Mouse (Mus musculus) activated CD4-positive, CD25-positive, alpha-beta regulatory T cell (primary cell): ENCODE results near the gene Gm38655. TPM values are rescaled to one million over a fixed set of nuclear protein-coding genes. Genes with fewer than 3 reads are reported as not detected.

Experiments used
- polyA plus RNA-seq, 2 experiments: library from polyadenylated mRNA; unstranded; fragments of 100-300 nt; shearing (Covaris generic); gene quantifications; one replicate each; pipeline ENCODE4 v1.2.1; 2017

The Gm38655 gene
- polyA plus RNA-seq: not detected

DNA sequence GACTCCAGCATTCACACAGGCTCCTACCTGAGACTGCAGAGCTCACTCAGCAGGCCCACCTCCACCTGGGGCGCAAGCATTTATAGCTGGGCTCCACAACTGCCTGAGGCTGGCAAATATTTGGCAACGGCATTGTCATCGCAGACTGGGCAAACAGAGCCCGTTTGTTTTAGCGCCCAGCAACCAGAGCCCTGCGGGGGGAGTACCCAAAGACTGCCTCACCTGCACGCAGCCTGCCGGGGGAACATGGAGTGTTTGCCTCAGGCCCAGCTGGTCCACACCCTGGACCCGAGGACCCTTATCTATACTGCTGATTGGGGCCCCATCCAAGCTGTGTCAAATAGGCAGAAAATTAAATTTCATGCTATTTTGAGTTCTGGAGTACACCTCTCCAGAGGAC, at the start of gene Gm38655:
TSS of gene Gm38655 (minus strand) at position 61 of the 400 bp plus-strand sequence.

DNA sequence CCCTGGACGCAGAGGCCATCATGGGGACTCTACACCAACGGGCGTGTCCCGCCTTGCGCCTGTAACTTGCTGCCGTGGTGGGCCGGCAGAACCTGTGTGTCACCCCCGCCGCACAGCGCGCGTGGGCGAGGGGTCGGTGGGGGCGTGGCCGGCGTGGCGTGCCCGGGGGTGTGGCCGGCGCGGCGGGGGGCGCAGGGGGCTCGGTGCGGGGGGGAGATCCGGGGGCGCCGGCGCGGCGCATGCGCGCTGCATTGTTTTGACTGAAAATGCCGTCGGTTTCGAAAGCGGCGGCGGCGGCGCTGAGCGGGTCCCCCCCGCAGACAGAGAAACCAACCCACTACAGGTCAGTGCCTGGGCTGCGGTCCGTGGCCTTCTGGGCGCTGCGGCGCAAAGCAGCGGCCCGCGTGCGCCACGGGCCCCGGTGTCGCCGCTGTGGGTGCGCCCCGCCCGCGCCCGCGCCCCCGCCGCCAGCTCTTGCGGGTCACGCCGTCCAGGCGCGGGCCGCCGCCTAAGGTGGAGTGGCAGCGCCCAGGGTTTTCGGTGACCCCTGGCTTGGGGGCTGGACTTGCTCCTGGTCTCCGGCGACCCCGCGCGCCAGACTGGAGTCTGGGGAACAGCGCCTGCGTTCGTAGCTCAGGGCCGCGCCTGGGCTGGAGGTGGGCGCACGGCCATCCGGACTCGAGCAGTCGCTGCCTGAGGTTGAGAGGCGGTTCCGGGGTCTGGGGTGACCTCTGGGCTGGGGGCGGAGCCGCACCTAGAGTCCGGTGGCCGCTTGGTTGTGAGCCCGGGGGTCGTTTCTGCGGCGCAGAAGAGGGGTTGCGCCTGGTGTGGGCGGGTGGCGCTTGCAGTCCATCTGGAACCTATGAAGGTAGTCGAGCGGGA, 13.1 kb upstream of the Gm38655 start, which contains the start of gene Unkl:
TSS of gene Unkl (plus strand) at position 248 of the 882 bp plus-strand sequence.

DNA sequence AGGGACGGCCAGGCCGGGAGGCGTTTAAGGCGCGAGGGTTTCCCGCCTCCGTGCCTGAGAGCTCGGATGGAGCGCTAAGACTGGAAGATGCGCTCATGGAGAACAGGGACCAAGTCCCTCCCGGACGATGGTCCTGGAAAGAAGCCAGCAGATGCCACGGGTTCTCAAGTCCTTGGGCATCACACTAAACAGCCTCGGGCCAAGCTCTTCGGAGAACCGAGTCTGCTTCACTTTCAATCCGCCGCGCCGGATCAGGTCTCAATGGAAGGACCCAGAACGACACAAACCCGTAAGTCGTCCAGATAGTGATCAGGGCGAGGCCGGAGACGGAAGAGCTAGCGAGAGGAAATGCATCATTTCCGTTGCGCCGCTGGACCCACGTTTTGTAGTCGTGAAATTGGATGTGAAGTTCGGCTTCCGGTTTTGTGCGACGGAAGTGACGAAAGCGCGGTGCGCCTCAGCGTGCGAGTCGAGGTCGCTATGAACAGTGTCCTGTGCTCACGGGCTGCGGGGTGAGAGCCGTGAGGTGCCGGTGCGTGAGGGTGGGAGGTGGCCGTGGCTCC, 8.9 kb upstream of the Gm38655 start, which contains the start of gene BC003965:
TSS of gene BC003965 (plus strand) at position 426 of the 563 bp plus-strand sequence.

DNA sequence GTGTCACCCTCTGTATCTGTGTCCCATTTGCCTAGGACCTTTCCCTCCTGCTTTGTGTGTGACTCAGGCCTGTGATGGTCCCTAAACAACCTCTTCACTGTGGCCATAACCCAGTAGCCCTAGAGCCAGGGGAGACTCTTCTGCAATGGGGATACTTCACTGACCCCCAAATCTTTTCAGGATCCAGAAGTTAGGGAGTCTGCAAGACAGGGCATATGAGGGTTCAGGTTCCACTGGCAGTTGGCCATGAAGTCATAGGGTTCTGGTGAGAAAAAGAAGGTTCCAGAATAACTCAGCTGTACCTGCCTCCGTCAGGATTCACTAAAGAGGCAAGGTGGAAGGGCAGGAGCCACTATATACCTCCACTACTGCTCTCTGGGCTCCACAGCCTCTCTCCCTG, 13.1 kb downstream of the Gm38655 start, which contains the start of gene Ccdc154:
TSS of gene Ccdc154 (plus strand) at position 301 of the 400 bp plus-strand sequence.

DNA sequence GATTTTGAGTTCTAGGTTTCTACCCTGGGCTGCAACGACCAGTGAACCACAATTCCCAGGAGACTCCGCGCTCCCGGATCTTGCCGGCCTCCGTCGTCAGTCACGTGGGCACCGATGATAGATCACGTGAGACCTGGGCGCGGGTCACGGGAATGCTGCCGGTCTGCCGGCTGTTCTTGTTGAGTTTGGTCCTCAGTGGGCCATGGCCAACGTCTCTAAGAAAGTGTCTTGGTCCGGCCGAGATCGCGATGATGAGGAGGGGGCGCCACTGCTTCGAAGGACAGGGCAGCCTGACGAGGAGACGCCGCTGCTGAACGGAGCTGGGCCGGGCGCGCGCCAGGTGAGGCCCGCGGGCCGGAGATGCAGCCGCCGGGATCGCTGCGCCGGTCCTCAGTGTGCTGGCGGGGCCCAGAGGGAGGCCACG, 42.0 kb downstream of the Gm38655 start, which contains the start of gene Clcn7:
TSS of gene Clcn7 (plus strand) at position 117 of the 424 bp plus-strand sequence.

Other genes with a start within 250 kb of the Gm38655 start
- gene Mapk8ip3, start 238.5 kb downstream of the Gm38655 start, polyA plus RNA-seq: 10 to 100 TPM; 30.5 to 33.8 TPM
- 10 to 100 TPM; 29.2 to 35.8 TPM for gene Jpt2, start 214.8 kb downstream of the Gm38655 start, polyA plus RNA-seq
- gene Cramp1l, start 159.7 kb downstream of the Gm38655 start, polyA plus RNA-seq: 10 to 100 TPM in 1 of 2 experiments, 1 to 10 TPM in 1; 7.4 to 11.0 TPM
- 10 to 100 TPM; 13.6 to 14.1 TPM for gene Ift140, start 159.4 kb downstream of the Gm38655 start, polyA plus RNA-seq
- gene Tmem204, start 91.9 kb downstream of the Gm38655 start, polyA plus RNA-seq: 1 to 10 TPM in 1 of 2 experiments, under 1 TPM in 1; 0.91 to 1.0 TPM
- gene Telo2, start 59.5 kb downstream of the Gm38655 start, polyA plus RNA-seq: 10 to 100 TPM; 18.6 to 21.5 TPM
- gene Ptx4, start 54.7 kb downstream of the Gm38655 start, polyA plus RNA-seq: under 1 TPM in 1 of 2 experiments, not detected in 1; 0.33 TPM
- gene Clcn7, start 42.1 kb downstream of the Gm38655 start, polyA plus RNA-seq: 10 to 100 TPM; 26.5 to 27.8 TPM
- under 1 TPM in 1 of 2 experiments, not detected in 1; 0.14 TPM for gene Ccdc154, start 13.0 kb downstream of the Gm38655 start, polyA plus RNA-seq
- 10 to 100 TPM; 21.9 to 25.9 TPM for gene BC003965, start 9.1 kb upstream of the Gm38655 start, polyA plus RNA-seq
- gene Unkl, start 12.9 kb upstream of the Gm38655 start, polyA plus RNA-seq: 10 to 100 TPM; 15.9 to 31.9 TPM
- 100 to 1,000 TPM in 1 of 2 experiments, 10 to 100 TPM in 1; 78.6 to 103 TPM for gene Gnptg, start 64.7 kb upstream of the Gm38655 start, polyA plus RNA-seq
- 10 to 100 TPM; 65.0 to 68.1 TPM for gene Tsr3, start 64.7 kb upstream of the Gm38655 start, polyA plus RNA-seq
- 10 to 100 TPM; 19.7 to 99.3 TPM for gene Baiap3, start 80.9 kb upstream of the Gm38655 start, polyA plus RNA-seq
- gene Ube2i, start 99.2 kb upstream of the Gm38655 start, polyA plus RNA-seq: 100 to 1,000 TPM; 545 to 561 TPM
- gene Prss34, start 122.9 kb upstream of the Gm38655 start, polyA plus RNA-seq: not detected
- gene Prss28, start 133.2 kb upstream of the Gm38655 start, polyA plus RNA-seq: not detected
- not detected for gene Prss29, start 143.2 kb upstream of the Gm38655 start, polyA plus RNA-seq
- under 1 TPM; 0.14 to 0.34 TPM for gene Tpsab1, start 170.1 kb upstream of the Gm38655 start, polyA plus RNA-seq
- gene Tpsb2, start 190.8 kb upstream of the Gm38655 start, polyA plus RNA-seq: 1 to 10 TPM in 1 of 2 experiments, not detected in 1; 1.2 TPM
- not detected for gene Tpsg1, start 193.8 kb upstream of the Gm38655 start, polyA plus RNA-seq